Mouse (Mus musculus) CH12.LX (cell line): ENCODE data around the gene Snx8.

Source experiments
- BHLHE40 ChIP-seq: IDR thresholded peaks from 2 replicates; pipeline ENCODE4 v1.6.1; 2011; ENCODE audit warnings: mild to moderate bottlenecking, low read depth, low read length, improper control_type of control experiment
- CHD1 ChIP-seq: IDR thresholded peaks from 2 replicates; pipeline ENCODE4 v1.6.1; 2012; ENCODE audit warnings: low read depth, low read length, improper control_type of control experiment, inconsistent platforms
- CTCF ChIP-seq, 2 experiments: IDR thresholded peaks in 1 of 2; conservative IDR thresholded peaks in 1 of 2; 2 replicates each; pipeline ENCODE4 v1.5.1; 2011 to 2012; ENCODE audit warnings: low read depth in 2 of 2, low read length in 2 of 2, improper control_type of control experiment in 1 of 2, inconsistent platforms in 1 of 2, mild to moderate bottlenecking in 1 of 2, moderate library complexity in 1 of 2
- EP300 ChIP-seq: IDR thresholded peaks from 2 replicates; pipeline ENCODE4 v1.6.1; 2011; ENCODE audit warnings: low read length, improper control_type of control experiment
- MAX ChIP-seq: IDR thresholded peaks from 2 replicates; pipeline ENCODE4 v1.6.1; 2011; ENCODE audit warnings: low read length, improper control_type of control experiment
- MXI1 ChIP-seq: IDR thresholded peaks from 2 replicates; pipeline ENCODE4 v1.6.1; 2011; ENCODE audit warnings: mild to moderate bottlenecking, low read depth, low read length, improper control_type of control experiment
- POLR2A ChIP-seq: IDR thresholded peaks from 2 replicates; pipeline ENCODE4 v1.6.1; 2011; ENCODE audit warnings: low read depth, mild to moderate bottlenecking, improper control_type of control experiment, low read length
- SIN3A ChIP-seq: IDR thresholded peaks from 2 replicates; pipeline ENCODE4 v1.6.1; 2012; ENCODE audit warnings: low read length, improper control_type of control experiment, inconsistent platforms
- TBP ChIP-seq: conservative IDR thresholded peaks from 2 replicates; pipeline ENCODE4 v1.6.1; 2011; ENCODE audit warnings: low read depth, low read length, improper control_type of control experiment
- UBTF ChIP-seq: IDR thresholded peaks from 2 replicates; pipeline ENCODE4 v1.6.1; 2012; ENCODE audit warnings: low read depth, mild to moderate bottlenecking, inconsistent platforms, low read length, improper control_type of control experiment, moderate library complexity
- ZNF384 ChIP-seq: IDR thresholded peaks from 2 replicates; pipeline ENCODE4 v1.6.1; 2012; ENCODE audit warnings: low read depth, low read length, improper control_type of control experiment, inconsistent platforms

DNA sequence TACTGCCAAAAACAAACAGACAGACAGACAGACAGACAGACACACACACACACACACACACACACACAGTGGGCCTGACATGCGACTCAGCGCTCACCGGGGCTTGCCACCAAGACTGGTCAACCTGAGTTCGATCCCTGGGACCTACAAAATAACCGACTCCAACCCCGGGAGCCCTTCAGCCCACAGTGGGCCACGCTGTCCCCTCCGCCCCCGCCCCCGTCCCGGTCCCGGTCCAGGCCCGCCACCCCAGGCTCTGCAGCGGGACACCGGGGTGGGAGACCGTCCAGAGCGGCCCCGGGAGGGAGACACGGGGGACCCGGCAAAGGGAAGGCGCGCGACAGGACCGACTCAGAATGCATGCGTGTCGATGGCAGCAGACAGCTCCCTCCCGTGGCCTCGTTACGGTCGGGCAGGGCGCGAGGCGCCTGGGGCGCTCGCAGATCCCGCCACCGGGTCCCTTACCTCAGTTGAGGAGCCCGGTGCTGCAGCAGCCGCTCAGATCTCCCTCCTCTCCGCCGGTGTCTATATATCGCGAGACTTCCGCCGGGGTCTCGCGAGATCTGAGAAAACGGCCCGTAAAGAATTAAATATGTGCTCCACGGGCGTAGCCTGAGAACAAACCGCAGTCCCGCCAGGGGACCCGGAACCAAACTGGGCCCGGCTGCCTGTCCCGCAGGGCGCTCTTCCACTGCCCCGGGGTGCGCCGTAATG is 67.9 kb downstream of the Snx8 start, which contains the start of the genes Mad1l1 and Nudt1:
- TF ChIP-seq POLR2A, result peak; percentile 99
- TF ChIP-seq CTCF (conservative IDR thresholded peaks at IDR 0.05 in 1 of 2, IDR thresholded peaks at IDR 0.05 in 1 of 2; ENCODE audit: low read depth in 2 of 2, low read length in 2 of 2), result no peak
- TF ChIP-seq MAX, result 0 out of 2 replicates have a peak, but pooled peaks have one; percentile 30
- no peak for TF ChIP-seq ZNF384
- TF ChIP-seq UBTF, result peak; percentile 59; the same call in 1 of the 2 replicates
- TF ChIP-seq TBP, result peak; percentile 93
- TF ChIP-seq BHLHE40, result no peak
- no peak for TF ChIP-seq CHD1
- peak; percentile 98 for TF ChIP-seq MXI1
- no peak for TF ChIP-seq EP300
- 0 out of 2 replicates have a peak, but pooled peaks have one; percentile 12 for TF ChIP-seq SIN3A
